In the genomic region with DNA sequence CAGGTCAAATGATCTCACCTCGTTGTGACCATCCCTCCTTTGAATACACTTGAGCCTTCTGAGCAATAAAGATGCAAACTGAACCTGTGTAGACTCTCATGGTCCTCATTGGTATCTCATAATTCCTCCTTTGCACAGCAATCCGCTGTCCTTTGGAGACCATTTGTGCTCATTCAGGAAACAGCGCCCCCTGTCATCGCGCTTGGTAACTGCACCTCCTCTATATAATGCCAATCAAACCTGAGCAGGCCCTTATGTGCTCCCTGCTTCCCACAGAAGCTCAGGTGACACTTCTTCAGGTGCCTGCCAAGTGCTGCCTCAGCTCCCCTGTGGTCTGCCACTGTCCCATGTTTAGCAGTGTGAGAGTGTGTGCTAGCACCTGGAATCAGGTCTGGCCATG, we compare ENCODE assay signal across 9 mouse cellular contexts. TPM values are rescaled to one million over a fixed set of nuclear protein-coding genes. Genes with fewer than 3 reads are reported as not detected.
DNase-seq lines count a peak whose midpoint lies in the region; ATAC-seq and TF ChIP-seq lines count a peak whose summit lies in the region.
"Had no signal": no experiment of that assay in that cellular context is flagged by ENCODE, and none has a peak within 500 bp of the region (broad histone marks: within the 10 kb centered on the region; RNA-seq: fewer than 3 reads in every experiment).

No protein-coding gene starts in this region.

- H3K36me3 ChIP-seq in liver, adult 2 months (ENCODE audit: control insufficient read depth, insufficient read depth, low read length): no peaks in the 10 kb centered on the region
- H3K36me3 ChIP-seq in liver, embryonic 12.5 days: no peaks in the 10 kb centered on the region
- H3K36me3 ChIP-seq in liver, postnatal 0 days (replicated peaks; ENCODE audit: insufficient read depth, low read length): no peaks in the 10 kb centered on the region
- H3K36me3 ChIP-seq: heart, embryonic 13.5 days had no signal

- no peak overlapping the region for H3K4me2 ChIP-seq in liver, embryonic 12.5 days
- no peak overlapping the region for H3K4me2 ChIP-seq in liver, postnatal 0 days (ENCODE audit: low read depth, low read length)
- H3K4me2 ChIP-seq: heart, embryonic 13.5 days had no signal

- ATAC-seq in liver, embryonic 12.5 days: no peak
- ATAC-seq in liver, postnatal 0 days: no peak

- TF ChIP-seq CTCF in cerebellum, adult 2 months (IDR thresholded peaks at IDR 0.05; ENCODE audit: borderline replicate concordance, insufficient read depth, low read depth, low read length): 0 out of 2 replicates have a peak, but pooled peaks have one; percentile 5
- peak; percentile 63 for TF ChIP-seq CTCF in liver, adult 2 months (IDR thresholded peaks at IDR 0.05; ENCODE audit: low read depth, low read length)
- TF ChIP-seq CTCF in liver, postnatal 0 days (IDR thresholded peaks at IDR 0.05; ENCODE audit: low read depth): peak; percentile 65

- H3K79me2 ChIP-seq in liver, adult 2 months (ENCODE audit: control insufficient read depth, insufficient read depth, low read length): no peaks in the 10 kb centered on the region

- no peaks in the 10 kb centered on the region for H3K4me1 ChIP-seq in cerebellum, adult 2 months (ENCODE audit: control insufficient read depth, insufficient read depth, low read length)
- no peaks in the 10 kb centered on the region for H3K4me1 ChIP-seq in liver, adult 2 months (ENCODE audit: control insufficient read depth, insufficient read depth, low read length)
- no peaks in the 10 kb centered on the region for H3K4me1 ChIP-seq in liver, embryonic 12.5 days
- no peaks in the 10 kb centered on the region for H3K4me1 ChIP-seq in liver, postnatal 0 days (ENCODE audit: insufficient read depth)
- H3K4me1 ChIP-seq: heart, embryonic 13.5 days had no signal

- no peaks in the 10 kb centered on the region for H3K27me3 ChIP-seq in cerebellum, adult 2 months (ENCODE audit: control insufficient read depth, insufficient read depth, low read length)
- no peaks in the 10 kb centered on the region for H3K27me3 ChIP-seq in liver, adult 2 months (ENCODE audit: control insufficient read depth, insufficient read depth, low read length)
- no peaks in the 10 kb centered on the region for H3K27me3 ChIP-seq in liver, embryonic 12.5 days (replicated peaks)
- no peaks in the 10 kb centered on the region for H3K27me3 ChIP-seq in liver, postnatal 0 days (ENCODE audit: insufficient read depth, low read length)

- H3K4me3 ChIP-seq in cerebellum, adult 2 months (replicated peaks; ENCODE audit: insufficient read depth, low read depth, low read length): no peak overlapping the region
- no peak overlapping the region for H3K4me3 ChIP-seq in liver, adult 2 months (ENCODE audit: insufficient read depth, low read depth, low read length)
- no peak overlapping the region for H3K4me3 ChIP-seq in liver, embryonic 12.5 days
- H3K4me3 ChIP-seq in liver, postnatal 0 days (ENCODE audit: low read depth, low read length): no peak overlapping the region
- H3K4me3 ChIP-seq: heart, embryonic 13.5 days had no signal

- TF ChIP-seq POLR2A in cerebellum, adult 2 months (IDR thresholded peaks at IDR 0.05; ENCODE audit: borderline replicate concordance, insufficient read depth, low read length): no peak
- TF ChIP-seq POLR2A in liver, adult 2 months (IDR thresholded peaks at IDR 0.05; ENCODE audit: extremely low read depth, insufficient read depth, low read length): no peak

- no peak for DNase-seq in cerebellum, adult 2 months
- DNase-seq in cerebellum, adult 9-11 months: no peak
- peak; percentile 7 for DNase-seq in liver, adult 2 months (ENCODE audit: extremely low read depth, low read depth, low spot score)
- peak; percentile 19 for DNase-seq in brain, adult 2 months (ENCODE audit: low read depth, low spot score)
- DNase-seq in liver, postnatal 0 days: peak; percentile 33
- DNase-seq in cerebellum, postnatal 36 days: no peak
- DNase-seq in ovary, adult 18-20 months (ENCODE audit: low spot score): no peak

- H3K9ac ChIP-seq in liver, adult 2 months (ENCODE audit: low read depth, low read length): no peak overlapping the region
- H3K9ac ChIP-seq in liver, embryonic 12.5 days: no peak overlapping the region
- H3K9ac ChIP-seq in liver, postnatal 0 days (replicated peaks): no peak overlapping the region
- H3K9ac ChIP-seq: heart, embryonic 13.5 days had no signal

- H3K9me3 ChIP-seq in liver, embryonic 12.5 days (replicated peaks): no peaks in the 10 kb centered on the region
- H3K9me3 ChIP-seq in liver, postnatal 0 days (ENCODE audit: low read length): no peaks in the 10 kb centered on the region
- H3K9me3 ChIP-seq: heart, embryonic 13.5 days had no signal

- 40% methylated on average over 5 of the region's 5 CpGs for WGBS in cerebellum, adult 2 months
- 30% methylated on average over 5 of the region's 5 CpGs for WGBS in liver, adult 2 months
- WGBS in liver, embryonic 12.5 days (ENCODE audit: insufficient replicate concordance): 23% methylated on average over 5 of the region's 5 CpGs
- WGBS in liver, postnatal 0 days (ENCODE audit: insufficient replicate concordance): 24% methylated on average over 5 of the region's 5 CpGs

- H3K27ac ChIP-seq in cerebellum, adult 2 months (ENCODE audit: insufficient read depth, low read length): no peak overlapping the region
- no peak overlapping the region for H3K27ac ChIP-seq in liver, adult 2 months (replicated peaks; ENCODE audit: insufficient read depth, low read depth, low read length)
- H3K27ac ChIP-seq in liver, embryonic 12.5 days: no peak overlapping the region
- no peak overlapping the region for H3K27ac ChIP-seq in liver, postnatal 0 days (ENCODE audit: low read depth)
- H3K27ac ChIP-seq: heart, embryonic 13.5 days had no signal

- TF ChIP-seq EP300 in liver, postnatal 0 days (IDR thresholded peaks at IDR 0.05; ENCODE audit: low read depth): no peak

RNA-seq across cellular contexts. Expression of a gene that starts 1.0 kb away (rescaled TPM):
- not detected in 2 replicates for polyA plus RNA-seq in cerebellum, adult 2 months (2012; rRNA removed)
- not detected in 2 replicates for total RNA-seq in liver, adult 2 months (2014; rRNA removed)
- polyA plus RNA-seq in liver, adult 2 months (2012; rRNA removed): not detected in 2 replicates
- not detected in 2 replicates for polyA plus RNA-seq in liver, embryonic 12.5 days (2016; fragmentation: Nextera tagmentation; extraction: Ambion mirVana)
- polyA plus RNA-seq in liver, postnatal 0 days (2015; fragmentation: Nextera tagmentation; extraction: Ambion mirVana): not detected in 2 replicates
- polyA plus RNA-seq: heart, embryonic 13.5 days had no signal

RNA-seq across cellular contexts. Expression of a gene that starts 3.9 kb away (rescaled TPM):
- polyA plus RNA-seq in cerebellum, adult 2 months (2012; rRNA removed): not detected in 2 replicates
- total RNA-seq in liver, adult 2 months (2014; rRNA removed): not detected in 2 replicates
- polyA plus RNA-seq in liver, adult 2 months (2012; rRNA removed): not detected in 2 replicates
- polyA plus RNA-seq in liver, embryonic 12.5 days (2016; fragmentation: Nextera tagmentation; extraction: Ambion mirVana): not detected in 2 replicates
- polyA plus RNA-seq in liver, postnatal 0 days (2015; fragmentation: Nextera tagmentation; extraction: Ambion mirVana): not detected in 2 replicates
- polyA plus RNA-seq: heart, embryonic 13.5 days had no signal

RNA-seq across cellular contexts. Expression of a gene that starts 11.4 kb away (rescaled TPM):
- polyA plus RNA-seq in cerebellum, adult 2 months (2012; rRNA removed): not detected in 2 replicates
- total RNA-seq in liver, adult 2 months (2014; rRNA removed): not detected in 2 replicates
- not detected in 2 replicates for polyA plus RNA-seq in liver, adult 2 months (2012; rRNA removed)
- polyA plus RNA-seq in liver, embryonic 12.5 days (2016; fragmentation: Nextera tagmentation; extraction: Ambion mirVana): not detected in 2 replicates
- polyA plus RNA-seq in liver, postnatal 0 days (2015; fragmentation: Nextera tagmentation; extraction: Ambion mirVana): not detected in 2 replicates
- polyA plus RNA-seq: heart, embryonic 13.5 days had no signal

RNA-seq across cellular contexts. Expression of a gene that starts 16.6 kb away (rescaled TPM):
- polyA plus RNA-seq in cerebellum, adult 2 months (2012; rRNA removed): not detected in 2 replicates
- total RNA-seq in liver, adult 2 months (2014; rRNA removed): not detected in 2 replicates
- not detected in 2 replicates for polyA plus RNA-seq in liver, adult 2 months (2012; rRNA removed)
- polyA plus RNA-seq in liver, embryonic 12.5 days (2016; fragmentation: Nextera tagmentation; extraction: Ambion mirVana): not detected in 2 replicates
- not detected in 2 replicates for polyA plus RNA-seq in liver, postnatal 0 days (2015; fragmentation: Nextera tagmentation; extraction: Ambion mirVana)
- polyA plus RNA-seq: heart, embryonic 13.5 days had no signal

RNA-seq across cellular contexts. Expression of a gene that starts 20.2 kb away (rescaled TPM):
- polyA plus RNA-seq in cerebellum, adult 2 months (2012; rRNA removed): not detected in 2 replicates
- total RNA-seq in liver, adult 2 months (2014; rRNA removed): not detected in 2 replicates
- polyA plus RNA-seq in liver, adult 2 months (2012; rRNA removed): not detected in 2 replicates
- polyA plus RNA-seq in liver, embryonic 12.5 days (2016; fragmentation: Nextera tagmentation; extraction: Ambion mirVana): not detected in 2 replicates
- not detected in 2 replicates for polyA plus RNA-seq in liver, postnatal 0 days (2015; fragmentation: Nextera tagmentation; extraction: Ambion mirVana)
- polyA plus RNA-seq: heart, embryonic 13.5 days had no signal

Comparison
In these comparisons a context has a peak if more than half of its experiments do, and no peak if none do; other contexts are left out.
1. DNase-seq: peak in liver, adult 2 months (single experiment), brain, adult 2 months (single experiment) and liver, postnatal 0 days (single experiment); none in cerebellum, adult 2 months (0 of 2), cerebellum, adult 9-11 months (single experiment), cerebellum, postnatal 36 days (0 of 2) and ovary, adult 18-20 months (single experiment).
2. CTCF ChIP-seq: peak in every context shown above with its lines; median percentile 65 in liver, postnatal 0 days; 63 in liver, adult 2 months; 5 in cerebellum, adult 2 months.